Mouse (Mus musculus) layer of hippocampus, adult 18-20 months (tissue): ENCODE data around the gene Camsap3. TPM values are rescaled to one million over a fixed set of nuclear protein-coding genes. Genes with fewer than 3 reads are reported as not detected.

Experiments used
- DNase-seq, 2 experiments: peaks; one replicate each; pipeline ENCODE4 v3.0.0; 2022; ENCODE audit warnings: low spot score in 2 of 2
- total RNA-seq, 2 experiments: library from RNA; stranded (reverse); gene quantifications; 2 replicates each; pipeline ENCODE4 v1.2.3; 2021

Camsap3 gene
- total RNA-seq, 2 experiments from 2014 or later = 31.1 to 36.9 TPM

GRCm38 (mm10) chr8:3599219-3599618 lies 12.1 kb downstream of the Camsap3 start:
- no peak for DNase-seq

- no peak for DNase-seq
Measured at GRCm38 (mm10) chr8:3600401-3600800, 13.3 kb downstream of the Camsap3 start.

- DNase-seq = no peak
Measured at GRCm38 (mm10) chr8:3603439-3603838, 16.3 kb downstream of the Camsap3 start.

GRCm38 (mm10) chr8:3606593-3606992 lies 19.5 kb downstream of the Camsap3 start:
- DNase-seq = no peak

- DNase-seq = peak in 1 of 2 experiments; percentile 73
Measured at GRCm38 (mm10) chr8:3607822-3608221, 20.7 kb downstream of the Camsap3 start.

- peak in 1 of 2 experiments; percentile 47 for DNase-seq
Measured at GRCm38 (mm10) chr8:3609046-3609815, 22.1 kb downstream of the Camsap3 start.

- DNase-seq = no peak
Measured at GRCm38 (mm10) chr8:3609816-3610150, 22.7 kb downstream of the Camsap3 start.

- DNase-seq = peak; percentile 98 to 100
Measured at GRCm38 (mm10) chr8:3621199-3621970, 34.3 kb downstream of the Camsap3 start, which contains the start of the genes Xab2 and Pet100. TSS of gene Xab2 (minus strand) at chr8:3621316. TSS of gene Pet100 (plus strand) at chr8:3621548.

GRCm38 (mm10) chr8:3622119-3622518 lies 35.0 kb downstream of the Camsap3 start:
- DNase-seq = no peak

GRCm38 (mm10) chr8:3625445-3625844 lies 38.4 kb downstream of the Camsap3 start, which contains the start of gene Pcp2:
TSS of gene Pcp2 (minus strand) at chr8:3625545.
- no peak for DNase-seq

- DNase-seq = no peak
Measured at GRCm38 (mm10) chr8:3626971-3627370, 39.9 kb downstream of the Camsap3 start.

GRCm38 (mm10) chr8:3628014-3628413 lies 40.9 kb downstream of the Camsap3 start:
- DNase-seq = peak in 1 of 2 experiments; percentile 53

GRCm38 (mm10) chr8:3630647-3631477 lies 43.8 kb downstream of the Camsap3 start, which contains the start of gene Stxbp2:
TSS of gene Stxbp2 (plus strand) at chr8:3630955.
- DNase-seq = peak; percentile 67 to 77

- DNase-seq = no peak
Measured at GRCm38 (mm10) chr8:3631478-3631875, 44.4 kb downstream of the Camsap3 start.

GRCm38 (mm10) chr8:3645804-3646203 lies 58.7 kb downstream of the Camsap3 start:
- DNase-seq = peak in 1 of 2 experiments; percentile 27

- no peak for DNase-seq
Measured at GRCm38 (mm10) chr8:3646824-3647531, 59.9 kb downstream of the Camsap3 start.

GRCm38 (mm10) chr8:3647561-3647960 lies 60.5 kb downstream of the Camsap3 start:
- no peak for DNase-seq

- no peak for DNase-seq
Measured at GRCm38 (mm10) chr8:3648268-3648667, 61.2 kb downstream of the Camsap3 start.

- no peak for DNase-seq
Measured at GRCm38 (mm10) chr8:3648990-3649389, 61.9 kb downstream of the Camsap3 start.

- DNase-seq = no peak
Measured at GRCm38 (mm10) chr8:3652845-3653244, 65.8 kb downstream of the Camsap3 start.
